Mouse (Mus musculus) heart, embryonic 12.5 days (tissue): ENCODE measurements at regions not wholly inside any gene's neighbourhood (a gene's known extent, or its start where the extent isn't known, plus 50 kb on each side); places are given as distances from the start of the nearest gene placed in this dataset.

Source experiments
- ATAC-seq: fragments of 200-750 bp; cut with Nextera tagmentation; 2 replicates; pipeline ENCODE4 v1.8.0; 2017; ENCODE audit warnings: moderate TSS enrichment, moderate library complexity; ENCODE audit not compliant: insufficient number of reproducible peaks, low FRiP score
- H3K27ac ChIP-seq: fragments of 300-500 bp; sonication (generic); 2 replicates; pipeline ENCODE4 v1.5.1; 2016; ENCODE audit warnings: mild to moderate bottlenecking, moderate library complexity; ENCODE audit not compliant: poor library complexity, severe bottlenecking
- H3K27me3 ChIP-seq: fragments of 300-500 bp; sonication (generic); replicated peaks from 2 replicates; pipeline ENCODE4 v1.6.1; 2016; ENCODE audit warnings: mild to moderate bottlenecking, moderate library complexity
- H3K36me3 ChIP-seq: fragments of 300-500 bp; sonication (generic); 2 replicates; pipeline ENCODE4 v1.6.1; 2016; ENCODE audit warnings: mild to moderate bottlenecking, moderate library complexity
- H3K4me1 ChIP-seq: fragments of 300-500 bp; sonication (generic); replicated peaks from 2 replicates; pipeline ENCODE4 v1.6.1; 2016; ENCODE audit warnings: mild to moderate bottlenecking
- H3K4me2 ChIP-seq: fragments of 300-500 bp; sonication (generic); 2 replicates; pipeline ENCODE4 v1.6.1; 2016; ENCODE audit warnings: mild to moderate bottlenecking, moderate library complexity
- H3K4me3 ChIP-seq: fragments of 300-500 bp; sonication (generic); 2 replicates; pipeline ENCODE4 v1.5.1; 2016; ENCODE audit warnings: mild to moderate bottlenecking
- H3K9ac ChIP-seq: fragments of 300-500 bp; sonication (generic); 2 replicates; pipeline ENCODE4 v1.6.1; 2016; ENCODE audit warnings: mild to moderate bottlenecking, moderate library complexity
- H3K9me3 ChIP-seq: fragments of 300-500 bp; sonication (generic); replicated peaks from 2 replicates; pipeline ENCODE4 v1.6.1; 2016; ENCODE audit warnings: mild to moderate bottlenecking, moderate library complexity
- WGBS: fragments of 180-500 bp; shearing (Covaris S2); methylation state at CpG from one replicate; pipeline ENCODE4 v1.1.7; 2016; 5-methylcytosine and 5-hydroxymethylcytosine counted together

DNA sequence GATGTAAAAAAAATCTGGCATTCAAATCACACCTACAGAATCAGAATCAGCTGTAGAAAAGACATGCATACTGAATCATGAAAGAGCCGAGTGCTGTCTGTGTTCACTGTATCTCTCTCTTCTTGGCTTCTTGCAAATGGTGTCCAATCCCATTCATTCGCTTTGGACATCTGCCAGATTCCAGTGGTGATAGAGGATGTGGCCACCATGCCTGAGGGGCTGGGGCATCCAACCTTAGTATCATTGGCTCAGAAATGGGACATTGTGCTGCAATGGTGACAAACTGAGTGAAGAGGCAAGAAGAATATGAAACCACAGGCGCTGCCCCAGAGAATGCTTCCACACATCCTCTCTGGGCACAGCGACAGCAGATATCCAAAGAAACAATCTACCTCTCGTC is 555.2 kb downstream of the Defb40 start:
- H3K4me1 ChIP-seq, result no peaks in the 10 kb centered on the region
- 77% methylated on average over 5 of the region's 5 CpGs for WGBS
- no peak overlapping the region for H3K4me3 ChIP-seq
- H3K4me2 ChIP-seq, result no peak overlapping the region
- no peak overlapping the region for H3K9ac ChIP-seq
- ATAC-seq, result no peak
- H3K27me3 ChIP-seq, result no peaks in the 10 kb centered on the region
- no peaks in the 10 kb centered on the region for H3K36me3 ChIP-seq
- no peaks in the 10 kb centered on the region; the same call in 1 of the 2 replicates for H3K9me3 ChIP-seq
- no peak overlapping the region for H3K27ac ChIP-seq

- no peak overlapping the region for H3K9ac ChIP-seq
- H3K27ac ChIP-seq, result no peak overlapping the region
- no peak overlapping the region for H3K4me3 ChIP-seq
- WGBS, result 80% methylated on average over 2 of the region's 2 CpGs
- no peaks in the 10 kb centered on the region for H3K9me3 ChIP-seq
- H3K27me3 ChIP-seq, result no peaks in the 10 kb centered on the region
- no peaks in the 10 kb centered on the region for H3K36me3 ChIP-seq
- H3K4me1 ChIP-seq, result no peaks in the 10 kb centered on the region
- no peak for ATAC-seq
- H3K4me2 ChIP-seq, result no peak overlapping the region
These were observed 565.6 kb downstream of the Defb40 start for GRCm38 (mm10) chr8:18412470-18412869.

GRCm38 (mm10) chr8:18406446-18406845 is 571.6 kb downstream of the Defb40 start:
- ATAC-seq, result no peak
- Histone ChIP-seq H3K9ac (no peak overlapping the region), H3K27ac (no peak overlapping the region), H3K36me3 (no peaks in the 10 kb centered on the region), H3K4me2 (no peak overlapping the region), H3K4me3 (no peak overlapping the region), H3K4me1 (no peaks in the 10 kb centered on the region), H3K27me3 (no peaks in the 10 kb centered on the region), H3K9me3 (no peaks in the 10 kb centered on the region)
- WGBS, result 44% methylated on average over 2 of the region's 2 CpGs

- no peak for ATAC-seq
- 4% methylated on average over 5 of the region's 5 CpGs for WGBS
- Histone ChIP-seq H3K27ac (no peak overlapping the region), H3K27me3 (no peaks in the 10 kb centered on the region), H3K4me2 (no peak overlapping the region), H3K4me3 (no peak overlapping the region), H3K4me1 (no peaks in the 10 kb centered on the region), H3K36me3 (no peaks in the 10 kb centered on the region), H3K9ac (no peak overlapping the region), H3K9me3 (no peaks in the 10 kb centered on the region)
These were observed 589.7 kb downstream of the Defb40 start for GRCm38 (mm10) chr8:18388353-18388752.

- H3K9ac ChIP-seq, result no peak overlapping the region
- no peak overlapping the region for H3K27ac ChIP-seq
- H3K4me2 ChIP-seq, result no peak overlapping the region
- no peaks in the 10 kb centered on the region for H3K9me3 ChIP-seq
- WGBS, result 13% methylated on average over 3 of the region's 3 CpGs
- H3K27me3 ChIP-seq, result no peaks in the 10 kb centered on the region
- no peaks in the 10 kb centered on the region for H3K36me3 ChIP-seq
- no peaks in the 10 kb centered on the region for H3K4me1 ChIP-seq
- ATAC-seq, result no peak
- H3K4me3 ChIP-seq, result no peak overlapping the region
These were observed 596.4 kb downstream of the Defb40 start for GRCm38 (mm10) chr8:18381615-18382178.

GRCm38 (mm10) chr8:18348716-18349115 is 629.3 kb downstream of the Defb40 start:
- no peaks in the 10 kb centered on the region for H3K36me3 ChIP-seq
- H3K27ac ChIP-seq, result no peak overlapping the region
- WGBS, result 74% methylated on average over 4 of the region's 4 CpGs
- H3K4me1 ChIP-seq, result no peaks in the 10 kb centered on the region
- no peaks in the 10 kb centered on the region for H3K9me3 ChIP-seq
- H3K9ac ChIP-seq, result no peak overlapping the region
- H3K4me2 ChIP-seq, result no peak overlapping the region
- H3K27me3 ChIP-seq, result no peaks in the 10 kb centered on the region
- no peak overlapping the region for H3K4me3 ChIP-seq
- ATAC-seq, result no peak

GRCm38 (mm10) chr8:18346248-18346647 is 631.8 kb downstream of the Defb40 start:
- 55% methylated on average over 4 of the region's 4 CpGs for WGBS
- Histone ChIP-seq H3K27me3 (no peaks in the 10 kb centered on the region), H3K9me3 (no peaks in the 10 kb centered on the region), H3K4me2 (no peak overlapping the region), H3K36me3 (no peaks in the 10 kb centered on the region), H3K4me3 (no peak overlapping the region), H3K4me1 (no peaks in the 10 kb centered on the region), H3K9ac (no peak overlapping the region), H3K27ac (no peak overlapping the region)
- ATAC-seq, result no peak

DNA sequence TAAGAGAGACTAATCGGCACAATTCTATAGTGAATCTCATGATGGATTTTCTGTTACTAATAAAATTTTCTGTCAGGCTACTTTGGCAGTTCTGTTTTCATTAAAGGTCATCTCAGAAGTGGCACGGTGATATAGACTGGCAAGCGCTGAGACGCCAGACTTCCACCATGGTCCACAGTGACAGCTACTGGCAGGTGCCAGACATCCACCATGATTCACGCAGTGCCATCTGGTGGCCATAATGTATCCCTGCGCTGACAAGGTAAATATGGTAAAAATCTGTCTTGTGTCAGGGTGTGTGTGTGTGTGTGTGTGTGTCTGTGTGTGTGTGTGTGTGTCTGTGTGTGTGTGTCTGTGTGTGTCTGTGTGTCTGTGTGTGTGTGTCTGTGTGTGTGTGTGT is 632.7 kb downstream of the Defb40 start:
- Histone ChIP-seq H3K27ac (no peak overlapping the region), H3K9ac (no peak overlapping the region), H3K4me2 (no peak overlapping the region), H3K9me3 (no peaks in the 10 kb centered on the region), H3K4me1 (no peaks in the 10 kb centered on the region), H3K27me3 (no peaks in the 10 kb centered on the region), H3K36me3 (no peaks in the 10 kb centered on the region), H3K4me3 (no peak overlapping the region)
- 31% methylated on average over 6 of the region's 6 CpGs for WGBS
- no peak for ATAC-seq

GRCm38 (mm10) chr8:18344838-18345237 is 633.2 kb downstream of the Defb40 start:
- no peak for ATAC-seq
- Histone ChIP-seq H3K9ac (no peak overlapping the region), H3K9me3 (no peaks in the 10 kb centered on the region), H3K4me2 (no peak overlapping the region), H3K4me3 (no peak overlapping the region), H3K27me3 (no peaks in the 10 kb centered on the region), H3K4me1 (no peaks in the 10 kb centered on the region), H3K27ac (no peak overlapping the region), H3K36me3 (no peaks in the 10 kb centered on the region)
- WGBS, result 67% methylated on average over 5 of the region's 5 CpGs

DNA sequence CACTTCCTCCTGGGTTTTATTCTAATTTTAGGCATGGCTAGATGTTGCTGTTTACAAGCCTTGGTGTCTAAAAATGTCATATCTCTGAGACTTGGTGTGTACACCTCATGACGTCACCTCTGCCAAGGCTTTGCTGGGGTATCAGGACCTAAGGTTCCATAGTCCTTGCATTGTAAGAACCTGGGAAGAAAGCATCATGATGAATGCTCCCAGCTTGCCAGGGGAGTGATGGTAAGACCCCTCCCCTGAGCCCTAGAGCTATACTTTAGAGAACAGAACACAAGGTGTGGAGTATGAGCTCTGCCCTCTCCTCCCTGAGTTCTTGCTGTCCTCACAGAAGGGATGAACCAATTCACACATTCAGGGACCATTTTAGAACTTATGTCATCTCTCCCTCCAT is 642.5 kb downstream of the Defb40 start:
- WGBS, result 68% methylated on average over 1 of the region's 1 CpGs
- no peaks in the 10 kb centered on the region for H3K27me3 ChIP-seq
- no peak overlapping the region for H3K9ac ChIP-seq
- no peaks in the 10 kb centered on the region for H3K36me3 ChIP-seq
- no peaks in the 10 kb centered on the region for H3K9me3 ChIP-seq
- no peaks in the 10 kb centered on the region for H3K4me1 ChIP-seq
- ATAC-seq, result no peak
- no peak overlapping the region for H3K4me3 ChIP-seq
- no peak overlapping the region for H3K4me2 ChIP-seq
- H3K27ac ChIP-seq, result no peak overlapping the region

GRCm38 (mm10) chr8:18328521-18328920 is 649.5 kb downstream of the Defb40 start:
- no peaks in the 10 kb centered on the region for H3K27me3 ChIP-seq
- H3K4me1 ChIP-seq, result no peaks in the 10 kb centered on the region
- no peak overlapping the region for H3K4me2 ChIP-seq
- no peak for ATAC-seq
- no peak overlapping the region for H3K27ac ChIP-seq
- H3K9me3 ChIP-seq, result no peaks in the 10 kb centered on the region
- no peak overlapping the region for H3K4me3 ChIP-seq
- 65% methylated on average over 2 of the region's 2 CpGs for WGBS
- no peaks in the 10 kb centered on the region for H3K36me3 ChIP-seq
- no peak overlapping the region for H3K9ac ChIP-seq

- H3K4me2 ChIP-seq, result no peak overlapping the region
- H3K36me3 ChIP-seq, result no peaks in the 10 kb centered on the region
- H3K4me3 ChIP-seq, result no peak overlapping the region
- ATAC-seq, result no peak
- no peak overlapping the region for H3K27ac ChIP-seq
- no peaks in the 10 kb centered on the region for H3K9me3 ChIP-seq
- H3K9ac ChIP-seq, result no peak overlapping the region
- WGBS, result 58% methylated on average over 2 of the region's 2 CpGs
- no peaks in the 10 kb centered on the region for H3K27me3 ChIP-seq
- no peaks in the 10 kb centered on the region for H3K4me1 ChIP-seq
These were observed 661.6 kb downstream of the Defb40 start for GRCm38 (mm10) chr8:18316488-18316887.
